Mouse (Mus musculus) cortical plate, adult 2 months (tissue): ENCODE results near the gene Mrto4.

Experiments
- CTCF ChIP-seq: fragments of 200-500 bp; IDR thresholded peaks from 2 replicates; pipeline ENCODE4 v1.5.1; 2011; ENCODE audit warnings: mild to moderate bottlenecking, control low read depth, low read length; ENCODE audit not compliant: insufficient read depth; ENCODE audit errors: extremely low read depth
- POLR2A ChIP-seq: fragments of 200-500 bp; IDR thresholded peaks from 2 replicates; pipeline ENCODE4 v1.6.1; 2011; ENCODE audit warnings: mild to moderate bottlenecking, low read length, control low read depth; ENCODE audit not compliant: insufficient read depth; ENCODE audit errors: extremely low read depth

GRCm38 (mm10) chr4:139373531-139373930 lies 21.2 kb upstream of the Mrto4 start:
- TF ChIP-seq POLR2A (no peak), CTCF (no peak)
